In the genomic region with DNA sequence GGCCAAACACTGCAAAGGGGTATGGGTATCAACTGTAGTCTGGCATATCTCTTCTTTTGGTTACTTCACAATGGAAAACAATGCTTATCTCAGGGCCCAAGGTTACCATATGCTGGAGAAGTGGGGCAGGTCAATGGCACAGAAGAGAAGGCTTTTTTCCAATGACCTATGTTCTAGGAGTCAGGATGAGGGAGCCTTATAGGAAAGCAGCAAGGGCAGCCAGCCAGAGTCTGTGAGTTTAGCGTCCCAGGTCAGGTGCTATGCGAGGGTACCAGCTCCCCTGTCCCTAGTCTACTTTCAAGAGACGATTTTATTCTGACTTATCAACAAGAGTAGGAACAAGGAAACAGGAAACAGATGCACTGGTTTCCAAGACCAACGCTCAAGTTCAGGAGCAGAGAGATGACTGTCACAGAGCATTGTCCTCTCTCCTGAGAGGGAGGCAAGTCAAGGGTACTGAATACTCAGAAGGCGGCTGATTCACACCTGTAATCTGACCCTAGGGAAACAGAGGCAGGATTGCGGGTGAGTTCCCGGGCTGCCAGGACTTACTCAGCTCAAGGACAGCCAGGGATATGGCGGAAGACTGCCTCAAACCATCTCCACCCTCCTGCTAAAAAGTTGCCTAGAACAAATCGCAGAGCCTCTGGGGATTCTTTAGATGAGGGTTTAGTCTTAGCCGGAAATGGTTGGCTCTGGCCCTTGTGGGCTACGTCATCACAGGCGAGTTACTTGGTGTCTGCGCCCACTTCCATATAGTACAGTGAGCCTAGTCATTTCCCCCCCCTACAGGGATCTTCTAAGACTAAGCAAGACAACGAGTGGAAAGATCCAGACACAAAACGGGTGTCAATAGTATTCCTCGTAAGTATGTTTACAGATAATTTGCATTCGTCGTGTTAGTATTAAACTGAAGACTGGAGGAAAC, we compare ENCODE assay signal across 14 mouse cellular contexts. TPM values are rescaled to one million over a fixed set of nuclear protein-coding genes. Genes with fewer than 3 reads are reported as not detected.
DNase-seq lines count a peak whose midpoint lies in the region; ATAC-seq lines count a peak whose summit lies in the region.
"Had no signal": no experiment of that assay in that cellular context is flagged by ENCODE, and none has a peak within 500 bp of the region (broad histone marks: within the 10 kb centered on the region; RNA-seq: fewer than 3 reads in every experiment).

No protein-coding gene starts in this region.

- DNase-seq in 416B (ENCODE audit: low read depth) = peak; percentile 82
- DNase-seq in B cell, adult 2 months = peak; percentile 15 to 17
- DNase-seq in cerebellum, adult 11-12 months = no peak
- DNase-seq in adrenal gland, adult 8-10 months = no peak
- DNase-seq in kidney, postnatal 4 days = no peak
- DNase-seq: embryo, embryonic 11 days; heart, adult 2 months; liver, embryonic 13.5 days had no signal

- ATAC-seq in granulocyte monocyte progenitor cell, adult 5-6 weeks (replicated peaks; ENCODE audit: poor library complexity, severe bottlenecking) = peak; percentile 65
- ATAC-seq in megakaryocyte-erythroid progenitor cell, adult 5-6 weeks (replicated peaks; ENCODE audit: low FRiP score, low TSS enrichment, poor library complexity, severe bottlenecking) = peak; percentile 47
- ATAC-seq: forebrain, embryonic 14.5 days; hindbrain, postnatal 0 days; lung, postnatal 0 days; Patski had no signal

RNA-seq across cellular contexts. Expression of gene Nutf2-ps1, which starts 17.1 kb away (rescaled TPM):
- total RNA-seq in granulocyte monocyte progenitor cell, adult 5-6 weeks (2014; fragmentation: Nextera tagmentation) = 56.0 and 61.3 TPM in 2 replicates
- total RNA-seq in granulocyte monocyte progenitor cell, adult 5-6 weeks (2017) = 142 and 145 TPM in 2 replicates
- 86.8 and 99.0 TPM in 2 replicates for total RNA-seq in megakaryocyte-erythroid progenitor cell, adult 5-6 weeks (2014; fragmentation: Nextera tagmentation)
- 216 and 256 TPM in 2 replicates for total RNA-seq in megakaryocyte-erythroid progenitor cell, adult 5-6 weeks (2017)
- total RNA-seq in adrenal gland, adult 8-10 months (2022) = 10 to 100 TPM; 64.7 to 85.3 (median 72.1) TPM

RNA-seq across cellular contexts. Expression of gene Smc3, which starts 28.4 kb away (rescaled TPM):
- total RNA-seq in granulocyte monocyte progenitor cell, adult 5-6 weeks (2014; fragmentation: Nextera tagmentation) = 82.0 and 87.6 TPM in 2 replicates
- total RNA-seq in granulocyte monocyte progenitor cell, adult 5-6 weeks (2017) = 135 and 145 TPM in 2 replicates
- total RNA-seq in megakaryocyte-erythroid progenitor cell, adult 5-6 weeks (2014; fragmentation: Nextera tagmentation) = 103 and 105 TPM in 2 replicates
- 209 and 214 TPM in 2 replicates for total RNA-seq in megakaryocyte-erythroid progenitor cell, adult 5-6 weeks (2017)
- 10 to 100 TPM; 28.7 to 41.8 (median 33.2) TPM for total RNA-seq in adrenal gland, adult 8-10 months (2022)

RNA-seq across cellular contexts. Expression of gene Dusp5, which starts 42.9 kb away (rescaled TPM):
- total RNA-seq in granulocyte monocyte progenitor cell, adult 5-6 weeks (2014; fragmentation: Nextera tagmentation) = 1.5 and 4.0 TPM in 2 replicates
- 4.2 TPM in 2 replicates for total RNA-seq in granulocyte monocyte progenitor cell, adult 5-6 weeks (2017)
- 1.6 and 2.9 TPM in 2 replicates for total RNA-seq in megakaryocyte-erythroid progenitor cell, adult 5-6 weeks (2014; fragmentation: Nextera tagmentation)
- 5.4 and 12.3 TPM in 2 replicates for total RNA-seq in megakaryocyte-erythroid progenitor cell, adult 5-6 weeks (2017)
- total RNA-seq in adrenal gland, adult 8-10 months (2022) = 10 to 100 TPM in 1 of 4 experiments, 1 to 10 TPM in 3; 3.9 to 18.8 (median 5.7) TPM

Comparison
In these comparisons a context has a peak if more than half of its experiments do, and no peak if none do; other contexts are left out.
1. DNase-seq: peak in 416B (single experiment) and B cell, adult 2 months (2 of 2); none in cerebellum, adult 11-12 months (single experiment), adrenal gland, adult 8-10 months (single experiment) and kidney, postnatal 4 days (0 of 2).